Mouse (Mus musculus) heart, postnatal 0 days (tissue): Measurements from ENCODE around the gene Spred2.

Experiments
- CTCF ChIP-seq: IDR thresholded peaks from 2 replicates; pipeline ENCODE4 v1.5.1; 2016; ENCODE audit warnings: antibody characterized with exemption, control low read depth, low read depth
- EP300 ChIP-seq: IDR thresholded peaks from 2 replicates; pipeline ENCODE4 v1.6.1; 2016; ENCODE audit warnings: antibody characterized with exemption, low read depth

DNA sequence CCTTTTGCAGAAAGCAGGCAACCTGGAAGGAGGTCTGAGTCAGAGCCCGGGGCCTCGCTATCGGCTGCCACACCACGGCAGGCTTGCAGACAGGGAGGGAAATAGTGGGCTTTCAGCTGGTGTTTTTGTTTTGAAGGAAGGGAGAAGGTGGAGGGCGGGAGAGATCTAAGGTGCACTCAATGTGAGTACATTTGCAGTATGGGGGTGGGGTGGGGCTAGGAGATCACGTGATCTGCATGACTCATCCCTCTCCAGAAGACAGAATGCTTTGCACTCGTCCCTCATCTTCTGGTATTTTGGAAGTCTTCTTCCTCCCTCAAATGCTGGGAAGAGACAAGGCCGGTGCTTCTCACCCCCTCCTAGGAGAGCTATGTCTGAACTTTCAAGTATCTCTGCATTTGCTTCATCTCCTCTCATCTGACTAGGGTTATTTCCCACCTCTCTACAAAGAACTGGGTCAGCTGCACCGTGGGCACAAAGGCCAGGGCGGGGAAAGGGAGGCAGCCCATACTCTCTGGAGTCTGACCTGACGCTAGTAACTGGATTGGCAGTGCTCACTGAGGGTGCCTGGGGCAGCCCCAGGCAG lies 111.3 kb downstream of the Spred2 start:
- TF ChIP-seq EP300 (no peak), CTCF (no peak)
